Mouse (Mus musculus) spleen, adult 2 months (tissue): Measurements from ENCODE around the gene Hoxa3.

Experiments
- CTCF ChIP-seq: fragments of 200-500 bp; IDR thresholded peaks from 2 replicates; pipeline ENCODE4 v1.5.1; 2011; ENCODE audit warnings: mild to moderate bottlenecking, inconsistent platforms; ENCODE audit not compliant: insufficient read depth, insufficient read length, insufficient replicate concordance; ENCODE audit errors: extremely low read depth
- POLR2A ChIP-seq: fragments of 200-500 bp; IDR thresholded peaks from 2 replicates; pipeline ENCODE4 v1.6.1; 2011; ENCODE audit warnings: low read depth, low read length, inconsistent platforms

- TF ChIP-seq POLR2A (no peak), CTCF (no peak)
Observed at GRCm38 (mm10) chr6:52190906-52191810, 22.0 kb downstream of the Hoxa3 start, which contains the start of gene Hoxa4.
